Mouse (Mus musculus): ENCODE results near the gene Gm5157. TPM values are rescaled to one million over a fixed set of nuclear protein-coding genes. Genes with fewer than 3 reads are reported as not detected.

Gm5157 gene
- polyA plus RNA-seq (2021; fragmentation: Nextera tagmentation) = not detected in 2 replicates
- long read RNA-seq, experiment 1 = 0 reads
- long read RNA-seq, experiment 2 = 0 reads

GRCm38 (mm10) chr7:21190323-21190722 lies at the start of gene Gm5157:
Gm5157 (minus strand) TSS chr7:21190423.

GRCm38 (mm10) chr7:21161885-21162284 lies 28.3 kb downstream of the Gm5157 start, which contains the start of gene Vmn1r123:
Vmn1r123 (plus strand) TSS chr7:21162185.

Other genes with a start within 250 kb of the Gm5157 start
- gene Vmn1r119, start 178.0 kb downstream of the Gm5157 start, polyA plus RNA-seq (2021; fragmentation: Nextera tagmentation) = not detected in 2 replicates
- gene Vmn1r120, start 136.6 kb downstream of the Gm5157 start, polyA plus RNA-seq (2021; fragmentation: Nextera tagmentation) = not detected in 2 replicates
- gene Vmn1r121, start 91.9 kb downstream of the Gm5157 start, polyA plus RNA-seq (2021; fragmentation: Nextera tagmentation) = not detected in 2 replicates
- not detected in 2 replicates for gene Vmn1r122, start 56.3 kb downstream of the Gm5157 start, polyA plus RNA-seq (2021; fragmentation: Nextera tagmentation)
- gene Vmn1r123, start 28.2 kb downstream of the Gm5157 start, polyA plus RNA-seq (2021; fragmentation: Nextera tagmentation) = not detected in 2 replicates
- gene Vmn1r124, start 70.2 kb upstream of the Gm5157 start, polyA plus RNA-seq (2021; fragmentation: Nextera tagmentation) = not detected in 2 replicates
- not detected in 2 replicates for gene Vmn1r125, start 81.8 kb upstream of the Gm5157 start, polyA plus RNA-seq (2021; fragmentation: Nextera tagmentation)
- not detected in 2 replicates for gene Vmn1r126, start 111.0 kb upstream of the Gm5157 start, polyA plus RNA-seq (2021; fragmentation: Nextera tagmentation)
- gene Vmn1r127, start 129.4 kb upstream of the Gm5157 start, polyA plus RNA-seq (2021; fragmentation: Nextera tagmentation) = not detected in 2 replicates
- not detected in 2 replicates for gene Vmn1r128, start 158.9 kb upstream of the Gm5157 start, polyA plus RNA-seq (2021; fragmentation: Nextera tagmentation)
- not detected in 2 replicates for gene Vmn1r129, start 170.9 kb upstream of the Gm5157 start, polyA plus RNA-seq (2021; fragmentation: Nextera tagmentation)
- not detected in 2 replicates for gene Gm6882, start 242.3 kb upstream of the Gm5157 start, polyA plus RNA-seq (2021; fragmentation: Nextera tagmentation)